Mouse (Mus musculus): ENCODE measurements around the gene Wbp1.
A peak's percentile ranks its signal among the peaks of the same experiment; 100 is the strongest.

The Wbp1 gene

DNA sequence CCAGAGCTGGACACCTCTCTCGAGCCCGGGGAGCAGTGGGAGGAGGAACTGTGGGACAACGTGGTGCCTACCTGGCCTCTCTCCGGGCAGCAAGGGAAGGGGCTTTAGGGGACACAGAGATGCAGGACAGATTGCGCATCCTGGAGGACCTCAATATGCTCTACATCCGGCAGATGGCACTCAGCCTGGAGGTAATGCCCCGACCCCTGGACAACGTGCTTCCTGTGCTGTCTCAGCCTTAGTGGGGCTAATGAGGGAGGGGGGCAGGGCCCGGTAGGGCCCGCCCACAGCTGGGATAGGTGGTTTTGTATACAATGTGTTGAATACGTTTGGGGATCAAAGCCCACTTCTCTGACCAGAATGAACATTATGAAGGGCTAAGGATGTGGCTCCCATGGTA lies 16.7 kb upstream of the Wbp1 start:
- DNase-seq = no peak

GRCm38 (mm10) chr6:83137576-83137950 lies 16.2 kb upstream of the Wbp1 start:
- peak in 1 of 2 experiments; percentile 35 for DNase-seq

DNA sequence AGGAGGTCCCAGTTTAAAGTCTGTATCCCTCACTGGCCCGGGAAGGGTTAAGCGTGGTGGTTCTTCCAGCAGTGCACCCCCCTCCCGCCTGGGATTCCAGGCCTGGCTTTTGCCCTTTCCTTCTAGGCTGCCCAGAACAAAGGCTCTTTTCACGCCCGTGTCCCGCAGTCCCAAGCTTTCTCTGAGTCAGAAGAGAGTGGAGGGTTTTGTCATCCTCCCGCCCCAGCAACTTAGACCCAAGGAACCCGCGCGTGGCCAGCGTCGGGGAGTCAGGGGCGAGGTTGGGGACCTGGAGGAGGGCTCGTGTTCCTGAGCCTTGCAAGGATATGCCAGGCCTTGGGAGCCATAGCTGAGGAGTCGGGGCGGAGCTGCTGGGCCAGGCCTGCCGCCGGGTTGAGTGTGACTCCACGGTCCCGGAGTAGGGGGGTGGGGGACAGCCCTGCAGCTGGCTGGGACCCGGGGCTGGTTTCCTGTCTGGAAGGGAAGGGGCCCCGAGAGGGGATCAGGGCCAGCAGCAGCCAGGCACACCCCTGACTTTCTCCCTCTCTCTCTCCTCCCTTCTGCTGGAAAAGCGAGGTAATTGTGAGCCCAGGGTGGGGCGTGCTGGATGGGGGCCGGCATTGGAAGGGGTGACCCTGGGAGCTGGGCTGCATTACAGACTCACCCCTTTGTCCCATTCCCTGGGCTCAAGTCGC lies 15.7 kb upstream of the Wbp1 start:
- DNase-seq = no peak

- DNase-seq = no peak
Observed at GRCm38 (mm10) chr6:83136291-83136880, 15.0 kb upstream of the Wbp1 start.

DNA sequence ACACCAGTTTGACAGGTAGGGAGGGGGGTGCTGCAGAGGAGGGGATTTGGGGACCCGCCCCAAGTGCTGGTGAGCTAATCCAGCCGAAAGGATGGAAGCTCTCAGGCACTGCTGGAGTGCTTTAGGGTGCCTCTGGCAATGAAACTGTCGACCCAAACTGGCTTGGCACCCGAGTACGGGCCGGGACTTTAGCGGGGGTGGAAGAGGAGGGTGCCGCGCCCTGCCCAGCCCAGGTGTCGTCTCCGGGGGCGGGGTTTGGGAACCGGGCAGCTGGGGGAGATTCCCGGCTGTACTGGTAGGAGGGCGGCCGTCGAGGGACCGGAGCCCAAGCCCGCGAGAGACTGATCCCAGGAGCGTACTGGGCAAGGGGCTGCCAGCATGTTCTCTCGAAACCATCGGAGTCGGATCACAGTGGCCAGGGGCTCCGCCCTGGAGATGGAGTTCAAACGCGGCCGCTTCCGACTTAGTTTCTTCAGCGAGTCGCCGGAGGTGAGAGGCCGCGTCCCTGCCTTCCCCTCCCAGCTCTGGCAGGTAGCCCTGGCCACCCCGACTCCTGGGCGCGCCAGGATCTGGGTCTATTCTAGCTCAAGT lies 14.3 kb upstream of the Wbp1 start:
- DNase-seq = no peak

- no peak for DNase-seq
Observed at GRCm38 (mm10) chr6:83134951-83135513, 13.7 kb upstream of the Wbp1 start, which contains the start of gene Rtkn. TSS of gene Rtkn (plus strand) at chr6:83135463.

DNA sequence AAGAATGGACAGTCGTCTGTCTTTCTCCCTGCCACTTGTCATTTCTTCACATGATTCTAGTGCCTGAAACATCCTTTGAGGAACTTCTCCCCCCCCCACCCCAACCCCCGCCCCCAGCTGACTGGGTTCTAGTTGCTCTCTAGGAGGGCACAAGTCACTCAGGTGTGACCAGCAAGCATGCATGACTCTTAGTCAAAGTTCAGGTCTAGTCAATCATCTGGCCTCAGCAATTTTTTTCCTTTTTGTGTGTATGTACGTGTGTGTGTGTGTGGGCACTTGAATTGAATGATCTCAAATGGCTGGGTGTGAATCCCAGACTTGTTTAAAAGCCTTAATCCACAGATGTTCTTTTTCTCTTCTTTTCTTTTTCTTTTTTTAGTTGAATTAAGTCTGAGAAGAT lies 12.9 kb upstream of the Wbp1 start:
- no peak for DNase-seq

GRCm38 (mm10) chr6:83132176-83132919 lies 11.0 kb upstream of the Wbp1 start:
- DNase-seq = no peak

GRCm38 (mm10) chr6:83131469-83132034 lies 10.2 kb upstream of the Wbp1 start:
- no peak for DNase-seq

- no peak for DNase-seq
Observed at GRCm38 (mm10) chr6:83127419-83127818, 6.1 kb upstream of the Wbp1 start.

DNA sequence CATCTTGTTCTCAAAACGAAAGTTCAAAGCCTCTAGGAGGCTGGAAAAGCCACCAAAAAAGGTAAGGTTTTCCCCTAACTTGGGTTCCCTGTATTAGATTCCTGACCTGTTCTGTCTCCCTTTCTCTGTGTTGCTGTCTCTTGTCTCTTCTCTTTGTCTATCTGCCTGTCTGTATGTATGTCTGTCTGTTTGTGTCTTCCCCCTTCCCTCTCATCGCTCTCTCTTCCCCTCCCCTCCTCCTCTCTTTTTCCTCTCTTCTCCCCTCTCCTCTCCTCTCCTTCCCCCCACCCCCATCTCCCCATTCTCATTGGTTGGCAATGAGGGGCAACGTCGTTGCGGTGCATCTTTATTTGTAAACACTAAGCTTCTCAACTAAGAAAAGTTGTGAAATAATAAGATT lies 4.0 kb upstream of the Wbp1 start, which contains the start of gene Ino80b:
Ino80b (minus strand) TSS at position 101 of the 400 bp plus-strand sequence.
- DNase-seq = no peak

GRCm38 (mm10) chr6:83124851-83125312 lies 3.5 kb upstream of the Wbp1 start:
- peak; percentile 76 to 84 for DNase-seq

GRCm38 (mm10) chr6:83122961-83123360 lies 1.6 kb upstream of the Wbp1 start:
- DNase-seq = no peak

DNA sequence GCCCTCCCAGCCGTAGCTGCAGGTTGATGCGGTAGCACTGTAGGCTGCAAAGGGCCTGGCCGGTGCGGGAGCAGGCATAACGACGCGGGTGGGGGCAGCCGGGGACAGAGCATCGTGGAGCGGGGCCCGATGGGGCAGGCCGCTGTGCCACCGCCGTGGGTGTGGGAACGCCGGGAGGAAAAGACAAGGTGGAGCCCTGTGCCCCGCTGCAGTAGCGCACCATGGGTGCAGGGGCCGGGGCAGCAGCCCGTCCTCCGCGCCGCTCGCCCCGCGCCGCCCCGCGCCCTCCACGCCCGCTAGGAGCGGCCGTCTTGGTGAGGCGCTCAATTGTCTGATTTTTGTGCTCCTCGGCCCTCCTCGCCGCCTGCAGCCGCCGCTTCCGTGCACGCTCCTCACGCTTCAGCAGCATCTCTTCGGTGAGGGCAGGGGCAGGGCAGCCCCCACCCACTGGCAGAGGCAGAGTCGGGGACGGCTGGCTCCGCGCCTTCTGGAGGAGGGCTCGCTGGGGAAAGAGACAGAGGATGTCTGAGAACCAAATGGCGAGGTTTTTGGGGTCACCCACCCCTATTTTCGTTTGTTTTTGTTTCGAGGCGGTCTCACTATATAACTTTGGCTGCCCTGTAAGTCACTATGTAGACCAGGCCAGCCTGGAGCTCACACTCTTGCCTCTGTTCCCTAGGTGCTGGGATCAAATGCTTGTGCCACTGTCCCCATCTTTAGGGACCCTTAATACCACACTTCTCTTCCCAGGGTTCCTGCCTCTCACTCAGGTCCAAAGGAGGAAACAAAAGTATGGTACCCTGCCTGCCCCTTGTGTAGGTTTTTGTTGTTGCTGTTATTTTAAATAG lies 728 bp upstream of the Wbp1 start:
- no peak for DNase-seq

GRCm38 (mm10) chr6:83119734-83120051 lies 1.7 kb downstream of the Wbp1 start:
- DNase-seq = peak in 1 of 2 experiments; percentile 17

DNA sequence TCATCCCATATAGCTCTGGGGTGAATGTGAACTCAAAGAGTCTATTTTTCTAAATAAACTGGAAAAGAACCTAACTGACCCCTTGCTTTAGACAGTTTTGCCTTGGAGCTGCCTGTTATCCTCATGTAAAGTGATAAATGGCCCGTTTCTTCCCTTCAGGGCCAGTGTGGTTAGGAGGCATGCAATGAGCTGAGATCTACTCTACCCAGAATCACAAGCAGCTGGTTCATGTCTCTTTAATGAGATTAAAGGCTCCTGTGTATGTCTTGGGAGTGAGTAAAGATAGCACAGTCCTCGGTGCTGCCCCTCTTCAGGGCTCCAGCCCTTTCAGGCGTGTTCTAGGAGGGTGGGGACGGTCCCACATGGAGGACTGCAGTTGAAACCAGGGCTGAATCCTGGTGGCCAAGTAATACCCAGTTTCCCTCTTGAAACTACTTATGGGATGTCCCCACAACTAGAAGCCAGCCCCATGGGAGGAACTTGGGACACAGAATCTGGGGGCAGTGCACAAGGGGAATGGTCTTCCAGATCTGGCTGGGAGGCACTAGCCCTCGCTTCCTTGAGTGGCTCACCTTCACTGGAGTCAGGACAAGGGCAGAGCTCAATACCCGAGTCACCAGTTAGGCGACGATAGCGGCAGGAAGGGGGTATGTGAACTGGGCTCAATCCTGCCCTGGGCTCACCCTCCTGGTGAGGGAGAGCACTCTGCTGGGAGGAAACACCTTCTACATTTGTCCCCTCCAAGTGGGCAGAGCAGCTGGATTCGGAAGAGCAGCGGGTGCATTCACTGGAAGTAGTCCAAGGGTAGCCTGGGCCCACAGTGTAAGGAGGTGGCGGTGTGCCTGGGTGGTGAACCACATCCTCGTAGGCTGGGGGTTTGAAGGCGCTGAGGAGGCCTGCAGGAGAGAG lies 2.3 kb downstream of the Wbp1 start:
- DNase-seq = no peak

GRCm38 (mm10) chr6:83118369-83118768 lies 3.0 kb downstream of the Wbp1 start:
- no peak for DNase-seq

DNA sequence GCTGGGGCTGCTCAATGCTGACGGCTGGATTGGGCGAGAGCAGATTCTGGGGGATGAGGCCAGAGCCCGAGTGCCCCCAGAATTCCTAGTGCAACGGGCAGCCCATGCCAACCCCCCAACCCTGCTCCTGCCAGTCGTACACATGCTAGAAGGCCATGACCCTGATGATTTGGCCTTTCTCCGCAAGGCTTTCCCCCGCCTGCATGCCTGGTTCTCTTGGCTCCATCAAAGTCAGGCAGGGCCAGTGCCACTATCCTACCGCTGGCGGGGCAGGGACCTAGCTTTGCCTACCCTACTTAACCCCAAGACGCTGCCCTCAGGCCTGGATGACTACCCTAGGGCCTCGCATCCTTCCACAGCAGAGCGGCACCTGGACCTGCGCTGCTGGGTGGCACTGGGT lies 3.7 kb downstream of the Wbp1 start:
- no peak for DNase-seq

DNA sequence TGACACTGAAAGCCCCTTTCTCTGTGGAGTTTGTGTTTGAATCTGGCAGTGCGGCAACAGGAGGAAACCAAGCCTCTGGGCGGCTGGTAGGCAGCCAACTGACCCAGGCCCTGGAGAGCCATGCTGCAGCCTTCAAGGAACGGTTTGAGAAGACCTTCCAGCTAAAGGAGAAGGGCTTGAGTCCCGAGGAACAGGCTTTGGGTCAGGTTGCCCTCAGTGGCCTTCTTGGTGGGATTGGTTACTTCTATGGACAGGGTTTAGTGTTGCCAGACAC lies 4.3 kb downstream of the Wbp1 start:
- DNase-seq = no peak

- no peak for DNase-seq
Observed at GRCm38 (mm10) chr6:83116373-83117164, 4.8 kb downstream of the Wbp1 start.
